Mouse (Mus musculus): Measurements from ENCODE around the gene Ahnak2. TPM values are rescaled to one million over a fixed set of nuclear protein-coding genes. Genes with fewer than 3 reads are reported as not detected.

Ahnak2 gene
- polyA plus RNA-seq, 1 experiment = 4.0 TPM

- Histone ChIP-seq H3K4me3 (ENCODE audit: control insufficient read depth, insufficient read depth, low read length) (peak overlapping the region; percentile 57; the same call in 1 of the 2 replicates), H3K4me1 (replicated peaks; ENCODE audit: control insufficient read depth, insufficient read depth, low read length) (peaks cover 14% of the 10 kb centered on the region), H3K36me3 (ENCODE audit: control insufficient read depth, insufficient read depth, low read length) (no peaks in the 10 kb centered on the region), H3K27ac (ENCODE audit: control insufficient read depth, insufficient read depth, low read length) (no peak overlapping the region), H3K27me3 (ENCODE audit: control insufficient read depth, insufficient read depth, low read length) (no peaks in the 10 kb centered on the region; the same call in 1 of the 2 replicates)
- TF ChIP-seq POLR2A (IDR thresholded peaks at IDR 0.05; ENCODE audit: control insufficient read depth, extremely low read depth, insufficient read depth, low read length, poor library complexity) (no peak), CTCF (IDR thresholded peaks at IDR 0.05; ENCODE audit: borderline replicate concordance, control insufficient read depth, extremely low read depth, insufficient read depth, low read length, poor library complexity) (no peak)
- no peak for DNase-seq
- WGBS = 41% methylated on average over 5 of the region's 5 CpGs
Measured at GRCm38 (mm10) chr12:112723028-112723330, 79.5 kb downstream of the Ahnak2 start.

GRCm38 (mm10) chr12:112722240-112723027, 80.0 kb downstream of the Ahnak2 start:
- peak; percentile 33 for DNase-seq
- H3K36me3 ChIP-seq (ENCODE audit: control insufficient read depth, insufficient read depth, low read length) = no peaks in the 10 kb centered on the region
- no peak overlapping the region for H3K27ac ChIP-seq (ENCODE audit: control insufficient read depth, insufficient read depth, low read length)
- WGBS = 1% methylated on average over 74 of the region's 75 CpGs
- H3K27me3 ChIP-seq (ENCODE audit: control insufficient read depth, insufficient read depth, low read length) = no peaks in the 10 kb centered on the region; the same call in 1 of the 2 replicates
- peaks cover 14% of the 10 kb centered on the region for H3K4me1 ChIP-seq (replicated peaks; ENCODE audit: control insufficient read depth, insufficient read depth, low read length)
- no peak for TF ChIP-seq POLR2A (IDR thresholded peaks at IDR 0.05; ENCODE audit: control insufficient read depth, extremely low read depth, insufficient read depth, low read length, poor library complexity)
- no peak for TF ChIP-seq CTCF (IDR thresholded peaks at IDR 0.05; ENCODE audit: borderline replicate concordance, control insufficient read depth, extremely low read depth, insufficient read depth, low read length, poor library complexity)
- peak overlapping the region; percentile 57 for H3K4me3 ChIP-seq (ENCODE audit: control insufficient read depth, insufficient read depth, low read length)

Other genes with a start within 250 kb of the Ahnak2 start
- 26.3 and 26.8 TPM in 2 replicates for gene Inf2, start 213.9 kb downstream of the Ahnak2 start, polyA plus RNA-seq (2012; rRNA removed)
- 10.9 and 14.2 TPM in 2 replicates for gene Adssl1, start 182.6 kb downstream of the Ahnak2 start, polyA plus RNA-seq (2012; rRNA removed)
- 131 and 134 TPM in 2 replicates for gene Siva1, start 158.0 kb downstream of the Ahnak2 start, polyA plus RNA-seq (2012; rRNA removed)
- 220 and 229 TPM in 2 replicates for gene Akt1, start 127.8 kb downstream of the Ahnak2 start, polyA plus RNA-seq (2012; rRNA removed)
- gene Zbtb42, start 123.8 kb downstream of the Ahnak2 start, polyA plus RNA-seq (2012; rRNA removed) = 15.9 and 17.8 TPM in 2 replicates
- 21.1 and 22.8 TPM in 2 replicates for gene Cep170b, start 82.2 kb downstream of the Ahnak2 start, polyA plus RNA-seq (2012; rRNA removed)
- 82.3 and 99.8 TPM in 2 replicates for gene Pld4, start 42.0 kb downstream of the Ahnak2 start, polyA plus RNA-seq (2012; rRNA removed)
- gene Clba1, start 6.3 kb upstream of the Ahnak2 start, polyA plus RNA-seq (2012; rRNA removed) = 2.8 and 2.9 TPM in 2 replicates
- gene Cdca4, start 26.8 kb upstream of the Ahnak2 start, polyA plus RNA-seq (2012; rRNA removed) = 124 and 126 TPM in 2 replicates
- gene Gpr132, start 65.6 kb upstream of the Ahnak2 start, polyA plus RNA-seq (2012; rRNA removed) = 256 and 265 TPM in 2 replicates
- 58.7 and 61.5 TPM in 2 replicates for gene Jag2, start 127.1 kb upstream of the Ahnak2 start, polyA plus RNA-seq (2012; rRNA removed)
- 58.8 and 59.6 TPM in 2 replicates for gene Nudt14, start 139.5 kb upstream of the Ahnak2 start, polyA plus RNA-seq (2012; rRNA removed)
- 69.7 and 87.6 TPM in 2 replicates for gene Btbd6, start 173.8 kb upstream of the Ahnak2 start, polyA plus RNA-seq (2012; rRNA removed)
- 247 and 304 TPM in 2 replicates for gene Brf1, start 198.0 kb upstream of the Ahnak2 start, polyA plus RNA-seq (2012; rRNA removed)
- 60.3 and 66.6 TPM in 2 replicates for gene Pacs2, start 211.9 kb upstream of the Ahnak2 start, polyA plus RNA-seq (2012; rRNA removed)

Measured in thymus, adult 2 months (tissue).